Mouse (Mus musculus) CD4-positive, CD25-positive, alpha-beta regulatory T cell, adult 4 months (primary cell): Measurements from ENCODE around the gene Tnf. TPM values are rescaled to one million over a fixed set of nuclear protein-coding genes. Genes with fewer than 3 reads are reported as not detected.

Source experiments
- ATAC-seq: one replicate; pipeline ENCODE4 v1.8.0; 2017
- polyA plus RNA-seq, 2 experiments: library from polyadenylated mRNA; unstranded; fragments of 100-300 nt; shearing (Covaris generic); gene quantifications; one replicate each; pipeline ENCODE4 v1.2.1; 2017

Tnf gene
- polyA plus RNA-seq, 2 experiments from 2014 or later = 15.3 to 23.5 TPM

DNA sequence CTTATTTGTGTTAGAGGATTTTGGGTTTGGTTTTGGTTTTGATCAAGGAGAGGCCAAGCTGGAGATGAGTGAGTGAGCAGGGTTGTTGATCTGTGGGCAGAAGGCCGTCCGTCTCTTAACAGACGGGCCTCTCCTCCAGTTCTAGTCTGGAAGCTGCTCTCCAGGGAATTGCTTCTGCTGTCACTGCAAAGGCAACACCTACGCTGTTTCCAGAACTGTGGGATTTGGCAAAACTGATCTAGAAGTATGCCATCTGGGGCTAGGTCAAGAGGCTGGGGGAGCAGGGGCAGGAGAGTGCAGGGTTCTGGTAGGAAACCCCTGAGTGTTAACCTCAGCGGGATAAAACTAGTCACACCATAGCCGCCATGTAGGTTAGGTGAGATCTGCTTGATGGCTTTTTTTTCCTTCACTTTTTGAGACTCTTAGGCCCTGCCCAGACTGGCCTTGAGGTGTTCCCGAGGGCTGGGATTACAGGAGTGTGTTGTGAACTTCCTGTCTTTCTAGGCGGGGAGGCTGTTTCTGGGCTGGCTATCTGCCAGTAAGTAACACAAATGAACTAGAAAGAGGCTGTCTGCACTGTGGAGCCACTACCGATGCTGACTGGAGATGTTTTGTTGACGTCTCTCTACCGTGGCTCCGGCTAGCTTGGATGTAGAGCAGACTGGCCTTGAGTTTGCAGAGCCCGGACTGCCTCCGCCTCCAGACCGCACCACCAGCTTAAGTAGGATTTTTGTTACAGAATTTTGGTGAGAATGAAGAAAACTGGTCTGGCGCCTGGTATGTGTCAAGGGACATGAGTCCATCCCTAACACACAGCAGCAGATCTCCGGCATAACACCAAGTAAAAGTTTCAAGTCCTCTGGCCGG is 31.5 kb upstream of the Tnf start, which contains the start of gene Atp6v1g2:
Gene Atp6v1g2, plus strand, starts transcription at position 547 of the 867 bp plus-strand sequence.
- ATAC-seq = no peak

DNA sequence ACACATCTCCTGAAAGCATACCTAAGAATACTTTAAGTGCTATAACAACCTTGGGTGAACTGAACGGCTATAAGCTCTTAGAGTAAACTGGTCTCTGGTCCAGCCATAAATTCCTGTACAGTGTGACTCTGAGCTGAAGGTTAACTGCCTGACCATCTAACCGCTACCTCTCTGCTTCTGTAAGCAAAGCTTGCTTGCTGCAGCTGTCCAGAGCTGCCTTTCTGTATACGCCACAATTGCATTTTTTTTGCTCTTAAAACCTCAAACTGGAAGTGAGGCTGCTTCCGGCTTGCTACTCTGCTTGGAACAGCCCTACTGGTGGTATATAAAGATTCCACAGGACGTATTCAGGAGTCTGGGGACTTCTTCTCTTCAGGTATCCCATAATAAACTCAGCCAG is 30.9 kb upstream of the Tnf start:
- ATAC-seq = peak; percentile 16

DNA sequence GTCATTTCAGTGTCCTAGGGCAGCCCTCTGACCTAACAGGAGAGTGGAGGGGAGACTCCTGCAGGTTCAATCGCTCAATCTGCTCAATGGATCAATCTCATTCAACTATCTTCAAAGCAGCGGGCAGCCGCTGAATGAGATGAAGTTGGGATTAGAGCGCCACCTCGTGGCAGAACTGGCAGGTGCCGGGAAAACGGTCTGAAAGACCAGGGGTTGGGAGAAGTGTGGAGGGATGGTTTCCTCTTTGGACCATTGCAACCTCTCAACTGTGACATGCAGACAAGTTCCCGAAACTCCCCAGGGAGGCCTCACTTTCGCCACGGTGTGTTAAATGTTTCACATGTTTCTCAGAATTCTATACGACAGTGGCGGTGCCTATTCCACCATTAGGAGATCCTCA is 30.2 kb upstream of the Tnf start:
- no peak for ATAC-seq

DNA sequence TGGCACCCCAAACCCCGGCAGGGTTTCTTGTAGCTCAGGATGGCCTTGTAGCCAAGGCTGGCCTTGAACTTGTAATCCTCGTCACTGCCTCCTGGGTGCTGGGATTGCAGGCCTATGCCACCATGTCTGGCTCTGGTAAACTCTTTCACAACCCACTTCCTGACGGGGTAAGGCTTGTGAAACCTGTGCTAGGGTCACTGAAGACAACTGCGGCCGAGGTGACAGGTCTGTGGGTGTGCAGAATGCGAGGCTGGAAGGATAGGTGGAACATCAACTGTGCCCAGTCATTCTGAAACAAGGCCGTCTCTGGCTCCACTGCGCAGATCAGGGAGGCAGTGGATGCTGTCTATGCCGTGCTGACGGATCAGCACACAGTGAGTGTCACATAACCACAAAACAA is 29.2 kb upstream of the Tnf start:
- ATAC-seq = peak; percentile 50

DNA sequence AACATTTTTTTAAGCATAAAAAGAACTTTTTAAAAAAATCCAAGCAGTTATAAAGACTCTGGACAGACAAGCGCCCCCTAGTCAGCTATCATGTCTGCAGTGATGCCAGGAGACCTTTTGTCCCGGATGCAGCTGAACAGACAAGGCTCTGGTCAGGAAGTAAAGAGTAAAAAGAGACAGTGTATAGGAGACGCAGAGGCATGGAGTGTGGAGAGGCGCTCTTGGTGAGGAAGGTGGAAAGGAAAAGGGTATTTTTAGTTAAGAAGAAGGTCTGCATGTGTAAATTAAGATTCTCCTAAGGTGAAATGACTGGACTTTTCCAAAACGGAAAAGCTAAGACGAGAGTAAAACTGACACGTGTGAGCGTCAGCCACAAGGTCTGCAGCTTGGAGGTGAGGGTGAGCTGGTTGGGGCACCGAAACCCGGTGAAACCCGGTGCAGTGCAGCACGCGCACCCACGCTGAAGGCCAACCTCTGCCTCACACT is 24.8 kb upstream of the Tnf start:
- peak; percentile 49 for ATAC-seq

DNA sequence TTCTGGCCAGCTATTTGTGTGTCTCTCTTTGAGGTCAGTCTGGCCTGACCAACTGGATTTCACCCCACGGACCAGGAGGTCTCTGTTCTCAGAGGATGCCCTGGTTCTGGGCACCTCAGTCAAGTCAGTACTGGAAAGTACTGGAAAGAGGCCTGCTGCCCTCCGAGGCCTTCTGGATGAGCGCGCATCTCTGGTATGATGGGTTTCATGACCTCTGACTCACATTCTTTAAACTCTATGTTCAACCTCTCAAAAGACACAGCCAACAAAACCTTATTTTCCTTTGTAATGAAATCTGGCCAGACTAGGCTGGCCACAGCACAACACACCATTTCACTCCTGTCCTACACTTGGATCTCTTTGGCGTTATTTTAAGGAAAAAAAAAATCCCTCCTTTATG is 23.6 kb upstream of the Tnf start:
- ATAC-seq = no peak

DNA sequence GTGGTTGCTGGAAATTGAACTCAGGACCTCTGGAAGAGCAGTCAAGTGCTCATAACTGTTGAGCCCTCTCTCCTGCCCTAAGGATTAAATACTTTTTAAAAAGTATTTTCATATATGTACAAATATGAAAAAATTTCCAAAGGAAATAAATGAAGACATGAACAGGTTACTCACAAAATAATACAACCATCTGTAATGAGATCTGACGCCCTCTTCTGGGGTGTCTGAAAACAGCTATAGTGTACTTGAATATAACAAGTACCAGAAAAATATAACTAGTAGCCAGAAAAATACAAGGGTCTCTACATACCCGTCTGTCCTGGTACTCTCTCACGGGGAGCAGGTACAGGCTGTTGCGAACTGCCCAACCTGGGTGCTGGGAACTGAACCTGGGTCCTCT is 22.8 kb upstream of the Tnf start:
- no peak for ATAC-seq

DNA sequence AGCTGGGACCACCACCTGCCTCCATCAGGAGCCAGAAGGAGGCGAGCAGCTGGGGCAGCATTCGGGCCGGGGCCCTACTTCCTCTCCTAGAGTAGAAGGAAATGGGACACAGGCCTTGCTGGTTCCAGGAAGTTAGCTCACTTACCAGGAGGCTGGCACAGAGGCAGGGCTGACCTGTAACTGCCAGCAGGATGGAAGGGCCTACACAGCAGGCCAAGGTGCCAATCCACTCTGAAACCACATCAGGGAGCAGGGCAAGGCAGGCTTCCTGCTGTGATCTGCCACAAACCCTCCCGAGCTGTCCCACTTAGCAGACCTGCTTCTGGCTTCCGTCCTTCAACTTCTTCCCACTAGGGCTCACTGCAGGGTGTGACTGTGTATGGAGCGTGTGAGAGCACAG is 20.5 kb upstream of the Tnf start:
- peak; percentile 9 for ATAC-seq

DNA sequence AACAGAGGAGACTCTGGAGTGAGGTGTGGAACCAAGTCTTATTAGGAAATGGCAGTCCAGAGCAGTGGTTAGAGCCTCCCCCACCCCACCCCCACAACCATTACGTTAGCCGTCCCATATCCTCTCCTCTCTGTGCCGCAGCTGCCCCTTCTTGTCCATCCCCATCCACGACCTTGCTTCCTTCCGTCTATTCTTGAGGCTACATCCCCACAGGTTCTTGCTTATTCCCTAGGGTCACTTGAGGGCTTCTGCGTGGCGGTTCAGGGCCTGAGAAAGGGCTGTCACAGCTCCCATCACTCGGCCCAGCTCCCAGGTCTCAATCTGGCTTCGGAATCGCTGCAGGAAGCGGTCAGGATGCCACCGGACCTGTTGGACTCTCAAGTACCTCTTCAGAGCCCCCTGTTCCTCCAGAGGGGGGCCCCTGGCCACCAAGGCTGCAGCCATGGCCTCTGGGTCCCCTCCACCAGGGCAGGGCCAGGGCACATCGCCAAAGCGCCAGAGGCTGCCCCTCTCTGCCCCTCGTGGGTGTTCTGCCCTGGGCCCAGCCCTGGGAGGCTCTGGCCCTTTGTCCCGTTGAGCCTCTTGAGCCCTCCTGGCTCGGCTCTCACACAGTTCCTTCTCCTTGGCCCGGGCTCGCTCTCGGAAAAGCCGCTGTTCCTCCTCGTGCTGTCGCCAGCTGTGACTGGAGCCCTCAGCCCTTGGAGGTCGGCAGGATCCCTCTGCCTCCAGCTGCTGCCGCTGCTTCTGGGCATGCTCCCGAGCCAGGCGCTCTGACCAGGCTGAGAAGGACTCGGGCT is 18.5 kb upstream of the Tnf start, which contains the start of gene Gm16181:
Gene Gm16181, plus strand, starts transcription at position 679 of the 797 bp plus-strand sequence.
- ATAC-seq = no peak

DNA sequence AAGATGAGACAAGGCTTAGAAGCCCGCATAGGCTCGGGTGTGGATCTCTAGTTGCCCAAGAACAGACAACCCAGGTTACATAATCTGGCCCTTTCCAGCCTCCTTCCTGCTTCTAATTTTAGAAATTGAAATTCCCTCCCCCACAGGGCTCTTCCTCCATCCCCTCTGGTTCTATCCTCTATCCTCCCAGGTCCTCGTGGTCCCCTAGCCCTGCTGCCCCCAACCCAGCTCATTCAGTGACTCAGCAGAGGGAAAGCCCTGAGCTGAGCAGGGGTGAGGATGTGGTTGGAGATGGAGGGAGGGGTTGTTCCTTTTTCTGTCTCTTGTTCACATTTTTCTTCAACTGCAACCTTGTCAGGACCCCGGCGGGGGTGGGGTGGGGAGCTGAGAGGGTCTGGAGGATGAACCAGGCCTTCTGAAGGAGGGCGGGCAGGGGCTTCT is 17.8 kb upstream of the Tnf start:
- peak; percentile 80 for ATAC-seq

DNA sequence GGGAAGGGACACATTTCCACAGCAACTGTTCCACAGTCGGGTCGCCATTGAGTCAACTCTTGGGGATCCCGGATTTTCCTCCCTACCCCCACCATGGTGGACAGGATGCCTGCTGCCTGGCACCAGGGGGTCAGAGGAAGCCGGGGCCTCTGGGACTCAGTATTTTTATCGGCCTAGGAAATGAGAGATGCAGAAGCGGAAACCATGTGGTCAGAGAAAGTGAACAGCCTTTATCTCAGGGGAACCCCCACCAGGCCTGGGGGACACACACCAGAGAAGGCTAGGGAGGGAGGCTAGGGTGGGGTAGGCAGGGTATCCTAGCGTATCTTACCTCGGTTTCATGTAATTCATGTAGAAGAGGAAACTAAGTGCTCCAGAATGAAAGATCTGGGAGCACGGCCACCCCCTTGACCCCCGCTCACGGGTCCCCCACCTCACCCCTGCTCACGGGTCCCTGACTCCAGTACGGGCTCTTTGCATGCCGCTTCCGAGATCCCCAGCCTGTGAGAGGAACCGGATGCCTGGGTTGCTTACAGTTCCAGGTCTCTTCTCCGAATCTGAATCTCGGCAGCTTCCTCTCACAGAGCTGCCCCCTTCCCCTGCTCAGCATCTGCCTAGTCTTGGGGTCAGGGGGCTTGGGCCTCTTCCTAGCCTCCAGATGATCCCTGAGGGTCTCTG is 16.8 kb upstream of the Tnf start:
- peak; percentile 64 for ATAC-seq

DNA sequence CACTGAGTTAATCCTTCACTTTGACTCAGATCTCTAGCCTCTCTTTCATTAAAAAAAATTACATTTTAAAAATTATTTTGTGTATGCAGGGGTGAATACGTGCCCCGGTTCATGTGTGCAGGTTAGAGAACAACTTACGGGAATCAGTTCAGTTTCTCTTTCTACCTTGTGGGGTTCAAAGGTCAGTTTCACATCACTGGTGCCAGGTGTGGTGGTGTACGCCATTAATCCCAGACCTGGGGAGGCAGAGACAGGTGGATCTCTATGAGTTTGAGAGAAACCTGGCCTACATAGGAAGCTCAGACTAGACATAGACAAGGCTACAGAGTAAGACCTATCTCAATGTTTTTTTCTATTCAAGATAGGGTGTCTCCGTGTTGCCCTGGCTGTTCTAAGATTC is 11.3 kb upstream of the Tnf start:
- ATAC-seq = no peak

DNA sequence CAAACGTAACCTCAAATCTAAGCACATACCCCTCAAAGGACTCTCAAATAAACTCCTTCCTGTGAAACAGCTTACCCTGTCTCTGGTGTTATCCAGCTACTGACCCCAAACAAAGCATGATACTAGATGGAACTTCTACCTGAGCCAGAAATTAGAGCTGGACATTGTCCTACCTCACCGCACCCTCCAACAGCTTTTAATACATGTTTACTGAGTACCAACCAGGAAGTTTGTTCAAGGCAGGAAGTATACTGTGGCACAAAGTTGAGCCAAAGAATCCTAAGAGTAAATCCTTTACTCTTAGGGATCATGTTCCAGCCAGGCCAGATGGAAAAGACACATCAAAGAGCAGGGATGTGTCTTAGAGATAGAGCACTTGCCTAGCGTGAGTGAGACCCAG is 8.8 kb upstream of the Tnf start:
- peak; percentile 8 for ATAC-seq

DNA sequence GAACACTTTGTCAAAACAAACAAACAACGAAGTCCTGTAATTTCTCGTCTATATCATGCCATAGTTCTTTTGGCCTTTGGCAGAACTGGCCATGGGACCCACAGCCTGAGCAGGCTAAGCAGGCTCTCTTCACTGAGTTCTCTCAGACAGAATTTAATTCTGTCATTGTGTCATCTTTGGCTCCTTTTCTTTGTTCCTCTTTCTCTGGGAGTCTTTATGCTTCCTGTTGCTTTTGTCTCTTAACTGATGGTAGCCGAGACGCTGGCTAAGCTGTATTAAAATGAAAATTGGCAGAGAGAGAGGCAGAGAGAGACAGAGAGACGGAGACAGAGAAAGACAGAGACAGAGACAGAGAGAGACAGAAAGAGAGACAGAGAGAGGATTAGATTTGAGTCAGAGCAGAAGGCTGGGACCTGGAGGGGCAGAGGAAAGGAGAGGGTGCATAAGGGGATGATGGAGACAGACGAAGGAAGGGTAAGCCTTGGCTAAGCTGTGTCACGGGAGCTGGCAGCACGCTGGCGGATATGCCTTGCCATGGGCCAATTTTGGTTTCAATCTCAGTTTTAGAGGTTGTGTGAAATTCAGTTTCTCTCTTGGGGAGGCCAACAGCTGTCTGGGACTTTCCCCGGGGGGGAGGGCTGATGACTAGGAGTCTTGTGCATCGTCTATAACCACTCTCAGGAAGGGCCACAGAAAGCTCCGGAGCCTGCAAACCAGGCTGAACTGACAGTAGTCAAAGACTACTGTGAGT is 8.2 kb upstream of the Tnf start:
- peak; percentile 92 for ATAC-seq

DNA sequence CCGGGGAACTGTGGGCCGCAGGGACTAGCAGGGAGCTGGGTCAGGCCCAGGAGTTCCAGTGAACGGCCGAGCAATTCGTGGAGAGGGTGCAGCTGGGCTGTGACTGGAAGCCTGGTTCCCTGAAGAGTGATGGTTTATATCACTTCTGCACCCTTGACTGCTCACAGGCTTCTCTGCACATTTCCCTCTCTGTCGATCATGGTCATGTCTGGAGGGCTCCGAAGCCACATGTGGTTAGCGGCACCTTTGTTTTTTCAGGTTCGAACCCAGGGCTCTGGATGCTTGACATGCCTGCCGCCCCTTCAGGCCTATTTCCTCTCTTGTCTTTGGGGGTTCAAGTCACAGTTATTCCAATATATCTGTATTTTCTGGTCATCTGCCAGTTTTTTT is 3.6 kb upstream of the Tnf start:
- ATAC-seq = no peak

DNA sequence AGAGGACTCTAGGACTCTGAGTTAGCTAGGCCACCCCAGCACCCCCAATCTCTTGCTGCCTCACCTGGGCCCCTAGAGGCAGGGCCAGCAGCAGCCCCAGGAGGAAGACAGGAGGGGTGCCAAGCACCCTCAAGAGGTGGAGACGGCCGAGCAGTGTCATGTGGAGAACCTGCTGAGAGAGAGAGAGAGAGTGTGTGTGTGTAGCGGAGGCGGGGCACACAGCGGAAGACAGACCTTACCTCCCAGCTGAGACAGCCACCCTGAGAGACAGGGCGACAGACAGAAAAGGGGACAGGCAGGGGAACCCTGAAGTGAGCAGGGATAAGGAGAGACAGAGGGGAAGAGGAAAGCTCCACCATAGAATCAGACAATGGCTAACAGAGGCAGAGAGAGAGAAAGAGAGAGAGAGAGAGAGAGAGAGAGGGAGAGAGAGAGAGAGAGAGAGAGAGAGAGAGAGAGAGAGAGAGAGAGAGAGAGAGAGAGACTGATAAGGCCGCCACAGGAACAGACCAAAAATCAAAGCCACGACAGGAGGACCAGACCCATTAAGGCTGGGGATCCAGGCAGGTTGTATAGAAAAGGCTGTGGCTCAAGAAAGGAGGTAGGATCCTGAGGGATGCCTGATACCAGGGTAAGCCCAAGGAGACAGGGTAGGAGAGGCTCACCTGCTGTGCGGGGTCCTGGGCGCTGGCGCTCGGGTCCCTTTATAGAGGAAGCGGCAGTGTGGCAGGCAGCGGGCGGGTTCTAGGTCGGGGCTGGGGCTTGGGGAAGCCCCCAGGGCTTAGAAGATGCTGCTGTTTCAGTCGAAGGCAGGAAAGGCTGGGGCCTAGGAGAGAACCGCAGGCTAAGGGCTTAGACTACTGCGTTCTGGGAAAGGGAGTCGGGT is 2.9 kb upstream of the Tnf start, which contains the start of gene Lta:
Gene Lta, minus strand, starts transcription at position 858 of the 886 bp plus-strand sequence.
- ATAC-seq = peak; percentile 66

DNA sequence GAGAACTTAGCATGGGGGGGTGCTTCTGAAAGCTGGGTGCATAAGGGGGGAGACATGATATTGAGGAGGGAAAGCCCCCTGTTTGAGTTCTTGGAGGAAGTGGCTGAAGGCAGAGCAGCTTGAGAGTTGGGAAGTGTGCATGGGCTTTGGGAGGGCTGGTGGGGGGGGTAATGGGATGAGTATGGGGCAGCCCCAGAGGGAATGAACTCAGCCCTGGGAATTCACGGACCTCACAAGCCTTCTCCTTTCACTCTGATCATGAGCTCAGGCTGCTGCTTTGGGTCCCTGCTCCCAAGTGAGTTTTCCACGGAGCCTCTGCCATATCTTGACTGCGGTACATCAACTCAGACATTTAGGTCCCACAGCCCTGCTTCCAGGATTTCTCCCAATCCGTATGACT is 635 bp upstream of the Tnf start:
- ATAC-seq = no peak

DNA sequence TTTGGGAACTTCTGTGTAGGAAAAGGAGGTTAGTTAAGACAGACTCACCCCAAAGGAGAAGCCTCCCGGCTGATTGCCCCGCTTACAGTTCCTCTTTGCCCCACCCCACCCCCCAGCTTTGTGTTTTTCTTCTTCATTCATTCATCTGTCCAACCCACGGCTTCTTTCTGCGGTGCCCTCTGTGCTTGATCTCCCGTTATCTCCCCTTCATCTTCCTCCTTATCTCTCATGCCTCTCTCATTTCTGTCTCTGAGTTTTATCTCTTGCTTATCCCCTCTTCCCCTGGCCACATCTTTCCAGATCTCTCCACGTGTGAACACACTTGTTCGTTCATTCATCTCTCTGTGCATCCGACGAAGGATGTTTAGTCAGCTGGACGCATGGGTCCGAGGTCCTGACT is 679 bp downstream of the Tnf start:
- no peak for ATAC-seq

DNA sequence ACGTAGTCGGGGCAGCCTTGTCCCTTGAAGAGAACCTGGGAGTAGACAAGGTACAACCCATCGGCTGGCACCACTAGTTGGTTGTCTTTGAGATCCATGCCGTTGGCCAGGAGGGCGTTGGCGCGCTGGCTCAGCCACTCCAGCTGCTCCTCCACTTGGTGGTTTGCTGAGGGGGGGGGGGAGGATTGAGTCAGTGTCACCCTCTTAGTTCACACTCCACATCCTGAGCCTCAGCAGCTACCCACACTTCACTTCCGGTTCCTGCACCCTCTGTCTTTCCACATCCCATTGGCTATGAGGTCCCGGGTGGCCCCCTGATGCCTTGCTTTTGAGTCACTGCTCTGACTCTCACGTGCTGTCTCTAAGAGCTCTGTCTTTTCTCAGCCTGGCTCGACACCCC is 1.4 kb downstream of the Tnf start:
- peak; percentile 77 for ATAC-seq

DNA sequence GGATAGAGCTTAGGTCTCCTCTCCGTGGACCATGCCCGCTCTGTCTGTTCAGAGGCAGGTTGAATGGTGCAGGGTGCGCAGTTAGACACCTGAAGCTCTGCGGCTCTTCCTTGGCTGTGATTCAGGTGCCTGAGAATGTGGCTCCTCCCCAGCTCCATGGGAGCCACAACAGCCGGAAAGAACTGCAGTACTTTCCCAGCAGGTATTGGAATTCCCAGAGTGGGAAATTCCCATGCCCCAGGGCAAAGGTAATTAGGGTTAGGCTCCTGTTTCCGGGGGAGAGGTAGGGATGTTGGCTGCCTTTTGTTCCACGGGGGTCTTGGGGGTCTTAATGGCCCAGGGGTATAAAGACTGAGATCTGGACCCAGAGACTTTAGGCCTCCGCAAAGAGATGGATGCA is 2.9 kb downstream of the Tnf start:
- no peak for ATAC-seq

DNA sequence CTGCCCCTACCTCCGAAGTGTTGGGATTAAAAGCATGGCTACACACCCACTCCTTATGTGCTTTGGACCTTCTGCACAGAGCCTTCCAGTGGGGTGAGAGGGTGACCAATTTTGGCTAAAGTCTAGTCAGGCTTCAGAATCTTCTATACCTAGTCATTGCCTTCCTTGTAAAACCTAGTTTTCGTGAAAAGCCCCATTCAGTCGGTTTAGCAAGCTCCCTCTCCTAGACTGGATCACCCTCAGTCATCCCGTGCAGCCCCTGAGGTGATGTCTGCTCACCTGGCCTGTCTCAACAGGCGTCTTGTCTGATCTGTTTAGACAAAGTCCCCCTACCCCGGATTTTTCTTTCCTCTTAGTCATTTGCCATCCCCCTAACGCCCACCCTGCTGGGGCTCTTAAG is 3.8 kb downstream of the Tnf start:
- ATAC-seq = no peak
